Mouse (Mus musculus) bone marrow macrophage, adult 2 months (primary cell): ENCODE measurements around the gene 4930583I09Rik. TPM values are rescaled to one million over a fixed set of nuclear protein-coding genes. Genes with fewer than 3 reads are reported as not detected.

Source experiments
- H3K27ac ChIP-seq: 2 replicates; pipeline ENCODE4 v1.5.1; 2012; ENCODE audit warnings: low read depth, low read length; ENCODE audit not compliant: insufficient read depth
- H3K4me1 ChIP-seq: 2 replicates; pipeline ENCODE4 v1.6.1; 2012; ENCODE audit warnings: low read length; ENCODE audit not compliant: control insufficient read depth, insufficient read depth
- H3K4me3 ChIP-seq: 2 replicates; pipeline ENCODE4 v1.5.1; 2012; ENCODE audit warnings: mild to moderate bottlenecking, low read length, moderate library complexity; ENCODE audit not compliant: insufficient read depth
- CTCF ChIP-seq: IDR thresholded peaks from 2 replicates; pipeline ENCODE4 v1.5.1; 2012; ENCODE audit warnings: low read depth, mild to moderate bottlenecking, low read length, moderate library complexity
- POLR2A ChIP-seq: IDR thresholded peaks from 2 replicates; pipeline ENCODE4 v1.6.1; 2012; ENCODE audit warnings: mild to moderate bottlenecking, low read depth, low read length, borderline replicate concordance
- polyA plus RNA-seq: library from polyadenylated mRNA; stranded (reverse); fragments of >200 nt; gene quantifications from 2 replicates; pipeline ENCODE4 v1.2.4, GENCODE M21; 2012; ENCODE audit not compliant: missing spikeins, insufficient read depth, insufficient read length

The 4930583I09Rik gene
- polyA plus RNA-seq, result not detected in 2 replicates

GRCm38 (mm10) chr17:64835928-64836327 is at the start of gene 4930583I09Rik:
4930583I09Rik (minus strand) TSS chr17:64836071.
- Histone ChIP-seq H3K4me3 (no peak within 1 kb of the TSS), H3K27ac (no peak within 1 kb of the TSS), H3K4me1 (no peaks in the 10 kb centered on the region)
- no peak for TF ChIP-seq POLR2A
- TF ChIP-seq CTCF, result no peak

- Histone ChIP-seq H3K4me1 (no peaks in the 10 kb centered on the region), H3K4me3 (no peak overlapping the region), H3K27ac (no peak overlapping the region)
- TF ChIP-seq POLR2A (no peak), CTCF (no peak)
Observed at GRCm38 (mm10) chr17:64876111-64876510, 40.2 kb upstream of the 4930583I09Rik start.

DNA sequence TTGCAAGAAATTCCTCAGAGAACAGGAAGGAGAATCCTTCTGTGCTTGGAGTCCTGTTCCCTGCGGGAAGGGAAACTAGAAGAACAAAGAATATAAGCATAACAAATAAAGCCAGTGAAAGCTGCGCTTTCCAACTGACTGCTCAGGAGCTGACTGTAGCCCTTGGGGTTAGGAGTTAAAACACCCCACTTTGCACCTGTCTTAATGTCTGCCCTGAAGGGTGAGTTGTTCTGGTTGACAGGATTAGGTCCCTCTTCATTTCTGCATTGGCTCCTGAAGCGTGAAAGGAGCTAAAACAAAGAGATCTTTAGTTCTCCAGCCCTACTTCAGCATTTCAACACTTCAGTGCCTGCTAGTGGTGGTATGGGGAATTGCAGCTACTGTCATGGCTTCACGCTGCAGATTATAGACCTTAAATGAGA is 37.8 kb upstream of the 4930583I09Rik start:
- no peak overlapping the region for H3K27ac ChIP-seq
- H3K4me1 ChIP-seq, result no peaks in the 10 kb centered on the region
- TF ChIP-seq CTCF (no peak), POLR2A (no peak)
- no peak overlapping the region for H3K4me3 ChIP-seq

DNA sequence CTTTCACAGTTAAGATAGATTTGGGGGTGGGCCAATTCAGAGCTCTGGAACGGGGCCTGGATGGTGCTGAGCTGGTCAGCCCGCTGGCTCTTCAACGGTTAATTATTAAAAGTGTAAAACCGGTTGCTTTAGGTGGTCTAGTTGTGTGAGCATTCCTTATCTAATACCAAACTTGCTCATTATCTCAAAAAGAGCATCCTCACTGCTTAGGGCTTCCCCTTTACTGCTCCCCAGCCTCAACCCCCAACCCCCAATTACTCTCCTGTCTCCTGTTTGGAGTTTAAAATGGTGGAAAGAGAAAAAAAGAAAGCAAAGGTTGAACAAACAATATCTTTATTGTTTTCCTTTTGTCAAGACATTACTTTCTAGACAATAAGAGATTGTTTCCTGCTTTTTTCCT is 27.9 kb upstream of the 4930583I09Rik start:
- H3K4me1 ChIP-seq, result no peaks in the 10 kb centered on the region
- TF ChIP-seq CTCF (no peak), POLR2A (no peak)
- no peak overlapping the region for H3K4me3 ChIP-seq
- no peak overlapping the region for H3K27ac ChIP-seq

DNA sequence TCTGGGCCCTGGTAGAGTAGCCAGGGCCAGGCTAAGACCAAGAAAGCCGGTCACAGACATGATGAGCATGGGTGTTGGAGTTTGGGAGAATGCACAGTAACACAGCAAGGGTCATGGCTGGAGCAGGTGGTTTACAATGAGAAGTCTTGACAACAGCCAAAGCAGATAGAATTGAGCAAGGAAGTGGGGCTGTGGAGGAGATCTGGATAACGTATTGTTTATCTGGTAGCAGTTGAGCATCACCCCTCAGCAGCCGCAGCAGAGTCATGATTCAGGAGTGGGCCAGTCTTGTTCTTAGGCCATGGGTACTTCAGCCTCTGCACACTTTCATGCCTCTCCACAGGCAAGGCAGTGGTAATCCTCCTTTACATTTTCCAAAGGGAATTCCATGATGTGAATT is 25.1 kb upstream of the 4930583I09Rik start:
- Histone ChIP-seq H3K27ac (no peak overlapping the region), H3K4me3 (no peak overlapping the region), H3K4me1 (no peaks in the 10 kb centered on the region)
- TF ChIP-seq POLR2A (no peak), CTCF (no peak)

- Histone ChIP-seq H3K27ac (no peak overlapping the region), H3K4me3 (no peak overlapping the region), H3K4me1 (no peaks in the 10 kb centered on the region)
- TF ChIP-seq POLR2A, result no peak
- no peak for TF ChIP-seq CTCF
Observed at GRCm38 (mm10) chr17:64858848-64859247, 23.0 kb upstream of the 4930583I09Rik start.

GRCm38 (mm10) chr17:64848031-64848430 is 12.2 kb upstream of the 4930583I09Rik start:
- Histone ChIP-seq H3K27ac (no peak overlapping the region), H3K4me3 (no peak overlapping the region), H3K4me1 (no peaks in the 10 kb centered on the region)
- TF ChIP-seq CTCF (no peak), POLR2A (no peak)

DNA sequence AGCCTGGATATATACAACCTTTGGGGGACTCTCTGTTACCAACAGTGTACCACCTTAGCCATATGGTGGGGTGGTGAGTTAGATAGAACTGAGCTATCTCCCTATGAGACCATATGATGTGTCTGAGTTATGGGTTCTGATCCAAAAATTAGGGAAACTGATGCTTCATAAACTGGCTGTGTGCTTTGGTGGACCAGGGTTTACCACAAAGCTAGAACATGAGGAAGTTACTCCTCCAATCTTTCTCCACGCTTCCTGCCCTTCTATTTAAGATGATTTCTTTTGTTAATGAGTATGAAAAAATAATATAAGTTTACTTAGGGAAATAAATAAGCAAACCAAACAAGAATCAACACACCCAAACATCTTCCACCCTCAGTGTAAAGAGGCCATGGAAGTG is 10.8 kb upstream of the 4930583I09Rik start:
- no peak overlapping the region for H3K4me3 ChIP-seq
- TF ChIP-seq CTCF (no peak), POLR2A (no peak)
- H3K27ac ChIP-seq, result no peak overlapping the region
- H3K4me1 ChIP-seq, result no peaks in the 10 kb centered on the region

- TF ChIP-seq CTCF (no peak), POLR2A (no peak)
- H3K4me3 ChIP-seq, result no peak overlapping the region
- no peak overlapping the region for H3K27ac ChIP-seq
- H3K4me1 ChIP-seq, result no peaks in the 10 kb centered on the region
Observed at GRCm38 (mm10) chr17:64836892-64837291, 1.0 kb upstream of the 4930583I09Rik start.

GRCm38 (mm10) chr17:64836352-64836751 is 481 bp upstream of the 4930583I09Rik start:
- TF ChIP-seq CTCF, result no peak
- no peak for TF ChIP-seq POLR2A
- Histone ChIP-seq H3K27ac (no peak overlapping the region), H3K4me3 (no peak overlapping the region), H3K4me1 (no peaks in the 10 kb centered on the region)

DNA sequence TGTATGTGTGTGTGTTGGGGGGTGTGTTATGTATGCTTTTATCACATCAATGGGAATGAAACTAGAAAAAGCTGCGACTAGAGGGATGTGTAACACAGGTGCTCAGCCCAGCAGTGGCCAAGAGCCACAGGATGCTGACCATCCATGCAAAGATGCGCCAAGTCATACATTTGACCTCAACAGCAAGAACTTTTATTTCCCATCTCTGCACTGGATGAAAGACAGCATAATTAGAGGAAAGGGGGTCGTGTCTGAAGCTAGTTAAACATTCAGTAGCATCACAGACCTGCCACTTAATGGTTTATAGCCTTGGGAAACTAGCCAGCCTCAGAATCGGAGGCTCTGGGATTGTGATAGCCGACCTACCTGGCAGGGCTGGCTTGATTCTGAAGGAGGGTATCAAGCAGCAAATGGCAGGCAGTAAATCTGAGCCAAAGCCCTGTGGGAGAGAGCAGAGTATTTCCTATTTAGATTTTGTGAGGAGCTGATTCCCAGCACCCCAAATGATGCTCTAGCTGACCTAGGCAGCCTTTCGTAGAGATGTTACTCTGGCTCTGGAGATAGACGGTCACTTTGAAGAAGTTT is 1.9 kb downstream of the 4930583I09Rik start:
- no peak for TF ChIP-seq CTCF
- TF ChIP-seq POLR2A, result no peak
- H3K4me1 ChIP-seq, result no peaks in the 10 kb centered on the region
- no peak overlapping the region for H3K4me3 ChIP-seq
- H3K27ac ChIP-seq, result no peak overlapping the region
